Mouse (Mus musculus): ENCODE data around the gene Card6. TPM values are rescaled to one million over a fixed set of nuclear protein-coding genes. Genes with fewer than 3 reads are reported as not detected.

Gene Card6
- polyA plus RNA-seq, 1 experiment from 2014 or later, result 1.4 TPM

DNA sequence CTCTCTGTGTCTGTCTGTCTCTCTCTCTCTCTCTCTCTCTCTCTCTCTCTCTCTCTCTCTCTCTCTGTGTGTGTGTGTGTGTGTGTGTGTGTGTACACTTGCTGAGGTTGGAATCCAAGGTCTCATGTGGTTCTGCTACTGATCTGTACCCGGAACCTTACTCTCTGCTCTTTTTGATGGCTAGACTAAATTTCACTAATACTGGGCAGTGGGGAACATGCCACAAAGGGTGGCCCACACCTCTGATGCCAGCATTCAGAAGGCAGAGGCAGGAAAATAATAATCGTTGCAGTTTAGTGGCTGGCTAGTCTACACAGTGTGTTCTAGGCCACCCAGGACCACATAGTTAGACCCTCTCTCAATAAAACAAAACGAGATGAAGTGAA, 309 bp upstream of the Card6 start:
- no peak overlapping the region for H3K9ac ChIP-seq (ENCODE audit: low read length)
- peak; percentile 41 for DNase-seq (ENCODE audit: low spot score)
- no peak overlapping the region for H3K4me3 ChIP-seq (ENCODE audit: low read depth, low read length)
- no peaks in the 10 kb centered on the region for H3K27me3 ChIP-seq (replicated peaks; ENCODE audit: control insufficient read depth, insufficient read depth, low read length)
- 80% methylated on average over 3 of the region's 3 CpGs for WGBS
- H3K4me2 ChIP-seq (ENCODE audit: low read length), result peak overlapping the region; percentile 40
- H3K9me3 ChIP-seq (ENCODE audit: control insufficient read depth, low read length), result no peaks in the 10 kb centered on the region
- H3K4me1 ChIP-seq (replicated peaks; ENCODE audit: control insufficient read depth, insufficient read depth, low read length), result no peaks in the 10 kb centered on the region
- no peaks in the 10 kb centered on the region for H3K36me3 ChIP-seq (ENCODE audit: control insufficient read depth, insufficient read depth, low read length)
- no peak for ATAC-seq (replicated peaks; ENCODE audit: low FRiP score, low TSS enrichment, low read depth)
- H3K27ac ChIP-seq (ENCODE audit: low read depth), result no peak overlapping the region

DNA sequence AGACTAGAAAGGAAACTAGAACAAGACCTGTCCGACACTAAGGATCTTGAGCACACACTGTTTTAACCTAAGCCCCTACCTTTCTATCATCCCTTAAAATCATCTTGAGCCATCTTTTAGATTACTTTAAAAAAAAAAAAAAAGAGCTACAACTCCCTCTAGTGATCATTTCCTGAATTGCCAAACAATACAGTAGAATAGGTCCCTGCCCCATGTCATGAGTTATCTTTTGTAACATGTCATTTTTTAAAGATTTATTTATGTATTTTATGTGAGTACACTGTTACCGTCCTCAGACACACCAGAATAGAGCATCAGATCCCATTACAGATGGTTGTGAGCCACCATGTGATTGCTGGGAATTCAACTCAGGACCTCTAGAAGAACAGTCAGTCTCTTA, 2.0 kb downstream of the Card6 start:
- no peak for ATAC-seq (replicated peaks; ENCODE audit: low FRiP score, low TSS enrichment, low read depth)
- Histone ChIP-seq H3K27ac (ENCODE audit: low read depth) (no peak overlapping the region), H3K9ac (ENCODE audit: low read length) (no peak overlapping the region), H3K4me1 (replicated peaks; ENCODE audit: control insufficient read depth, insufficient read depth, low read length) (no peaks in the 10 kb centered on the region), H3K4me3 (ENCODE audit: low read depth, low read length) (no peak overlapping the region), H3K36me3 (ENCODE audit: control insufficient read depth, insufficient read depth, low read length) (no peaks in the 10 kb centered on the region), H3K9me3 (ENCODE audit: control insufficient read depth, low read length) (no peaks in the 10 kb centered on the region), H3K4me2 (ENCODE audit: low read length) (no peak overlapping the region), H3K27me3 (replicated peaks; ENCODE audit: control insufficient read depth, insufficient read depth, low read length) (no peaks in the 10 kb centered on the region)
- WGBS, result 50% methylated on average over 2 of the region's 2 CpGs
- DNase-seq (ENCODE audit: low spot score), result no peak

DNA sequence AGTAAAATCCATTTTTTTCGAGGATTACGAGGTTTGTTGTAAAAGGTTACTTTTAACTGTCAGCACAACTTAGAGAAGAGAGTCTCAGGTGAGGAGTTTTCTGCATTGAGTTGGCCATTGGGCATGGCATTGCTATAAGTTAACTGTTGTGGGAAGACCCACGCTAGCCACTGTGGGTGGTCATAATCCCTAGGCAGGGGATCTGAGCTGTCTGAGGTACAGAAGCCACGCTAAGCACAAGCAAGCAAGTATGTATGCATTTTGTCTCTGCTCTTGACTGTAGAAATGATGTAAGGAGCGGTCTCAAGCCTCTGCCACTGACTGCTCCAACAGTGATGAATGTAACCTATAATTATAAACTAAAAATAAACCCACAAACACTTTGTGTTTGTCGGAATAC, 2.4 kb downstream of the Card6 start:
- DNase-seq (ENCODE audit: low spot score), result no peak
- no peaks in the 10 kb centered on the region for H3K27me3 ChIP-seq (replicated peaks; ENCODE audit: control insufficient read depth, insufficient read depth, low read length)
- no peak overlapping the region for H3K27ac ChIP-seq (ENCODE audit: low read depth)
- H3K9me3 ChIP-seq (ENCODE audit: control insufficient read depth, low read length), result no peaks in the 10 kb centered on the region
- WGBS, result 85% methylated on average over 6 of the region's 6 CpGs
- no peaks in the 10 kb centered on the region for H3K4me1 ChIP-seq (replicated peaks; ENCODE audit: control insufficient read depth, insufficient read depth, low read length)
- ATAC-seq (replicated peaks; ENCODE audit: low FRiP score, low TSS enrichment, low read depth), result no peak
- no peak overlapping the region for H3K4me2 ChIP-seq (ENCODE audit: low read length)
- no peaks in the 10 kb centered on the region for H3K36me3 ChIP-seq (ENCODE audit: control insufficient read depth, insufficient read depth, low read length)
- no peak overlapping the region for H3K9ac ChIP-seq (ENCODE audit: low read length)
- no peak overlapping the region for H3K4me3 ChIP-seq (ENCODE audit: low read depth, low read length)

DNA sequence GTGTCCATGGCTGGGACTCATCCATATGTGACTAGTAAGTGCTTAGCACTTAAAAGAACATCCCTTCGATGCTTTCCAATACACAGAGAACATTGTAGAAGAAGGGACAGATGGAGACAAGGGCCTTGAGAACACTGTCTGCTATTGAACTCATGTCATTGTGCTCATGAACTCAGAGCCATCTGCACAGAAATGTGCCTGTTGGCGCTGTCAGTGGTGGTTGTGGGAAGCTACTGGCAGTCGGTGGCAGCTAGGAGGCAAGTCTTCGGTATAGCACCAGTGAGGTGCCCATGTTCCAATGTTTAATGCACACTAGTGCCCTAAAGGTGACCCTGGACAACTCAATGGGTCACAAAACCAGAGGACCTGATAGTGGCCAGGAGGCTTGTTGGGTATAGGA, 6.0 kb downstream of the Card6 start:
- Histone ChIP-seq H3K4me2 (ENCODE audit: low read length) (no peak overlapping the region), H3K27ac (ENCODE audit: low read depth) (no peak overlapping the region), H3K4me1 (replicated peaks; ENCODE audit: control insufficient read depth, insufficient read depth, low read length) (no peaks in the 10 kb centered on the region), H3K4me3 (ENCODE audit: low read depth, low read length) (no peak overlapping the region), H3K36me3 (ENCODE audit: control insufficient read depth, insufficient read depth, low read length) (no peaks in the 10 kb centered on the region), H3K9ac (ENCODE audit: low read length) (no peak overlapping the region), H3K27me3 (replicated peaks; ENCODE audit: control insufficient read depth, insufficient read depth, low read length) (no peaks in the 10 kb centered on the region), H3K9me3 (ENCODE audit: control insufficient read depth, low read length) (no peaks in the 10 kb centered on the region)
- 95% methylated on average over 4 of the region's 4 CpGs for WGBS
- ATAC-seq (replicated peaks; ENCODE audit: low FRiP score, low TSS enrichment, low read depth) (no peak), DNase-seq (ENCODE audit: low spot score) (no peak)

DNA sequence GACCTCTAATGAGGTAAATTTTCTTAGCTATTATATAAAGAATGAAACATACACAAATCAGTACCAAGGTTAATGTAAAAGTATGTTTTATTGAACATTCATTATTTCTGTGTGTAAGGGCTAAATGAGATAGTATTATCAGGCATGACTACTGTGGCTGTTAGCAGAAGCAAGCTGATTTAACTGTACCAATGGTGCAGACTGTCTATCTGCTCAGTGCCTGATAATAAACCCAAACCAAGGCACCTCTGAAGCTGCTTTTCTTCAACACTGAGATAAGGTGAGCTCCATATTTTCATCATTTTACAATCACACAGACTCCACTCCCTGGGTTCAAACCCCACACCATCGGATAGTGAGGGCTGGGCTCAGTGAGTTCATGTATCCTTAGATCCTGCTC, 11.0 kb downstream of the Card6 start:
- Histone ChIP-seq H3K27me3 (replicated peaks; ENCODE audit: control insufficient read depth, insufficient read depth, low read length) (no peaks in the 10 kb centered on the region), H3K4me3 (ENCODE audit: low read depth, low read length) (no peak overlapping the region), H3K4me2 (ENCODE audit: low read length) (no peak overlapping the region), H3K36me3 (ENCODE audit: control insufficient read depth, insufficient read depth, low read length) (no peaks in the 10 kb centered on the region), H3K9me3 (ENCODE audit: control insufficient read depth, low read length) (no peaks in the 10 kb centered on the region), H3K4me1 (replicated peaks; ENCODE audit: control insufficient read depth, insufficient read depth, low read length) (no peaks in the 10 kb centered on the region), H3K9ac (ENCODE audit: low read length) (no peak overlapping the region), H3K27ac (ENCODE audit: low read depth) (no peak overlapping the region)
- no peak for ATAC-seq (replicated peaks; ENCODE audit: low FRiP score, low TSS enrichment, low read depth)
- no peak for DNase-seq (ENCODE audit: low spot score)
- WGBS, result 86% methylated on average over 1 of the region's 1 CpGs

DNA sequence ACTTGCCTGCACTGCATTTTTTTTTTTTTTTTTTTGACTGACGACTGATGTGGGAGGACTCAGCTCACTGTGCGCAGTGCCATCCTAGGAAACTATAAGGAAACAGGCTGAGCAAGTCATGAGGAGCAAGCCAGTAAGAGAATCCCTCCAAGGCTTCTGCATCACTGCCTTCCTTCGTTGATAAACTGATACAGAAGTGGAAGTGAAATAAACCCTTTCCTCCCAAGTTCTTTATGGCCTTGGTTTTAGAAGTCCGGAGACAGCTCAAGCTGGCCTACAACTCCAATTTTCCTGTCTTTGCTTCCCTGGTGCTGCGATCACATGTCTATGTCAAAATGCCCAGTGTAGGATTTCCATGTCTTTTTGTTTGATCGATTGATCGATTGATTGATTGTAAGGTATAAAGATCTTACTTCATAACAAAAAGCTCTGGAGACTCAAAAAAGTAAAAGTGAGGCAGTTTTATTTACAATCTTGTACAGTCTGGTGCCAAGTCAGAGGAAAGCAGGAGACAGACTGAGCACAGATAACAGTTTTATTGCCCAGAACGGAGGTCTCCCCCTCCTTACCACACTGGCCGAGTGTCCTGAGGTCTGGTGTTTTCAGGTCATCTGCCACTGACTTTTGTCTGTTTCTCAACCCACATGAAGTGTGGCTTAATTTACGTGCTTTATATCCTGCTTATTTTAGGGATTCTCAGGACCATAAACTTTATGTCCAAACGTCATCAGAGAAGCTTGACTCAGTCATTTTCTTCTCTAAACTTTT, 12.6 kb downstream of the Card6 start:
- DNase-seq (ENCODE audit: low spot score), result no peak
- H3K9ac ChIP-seq (ENCODE audit: low read length), result no peak overlapping the region
- H3K36me3 ChIP-seq (ENCODE audit: control insufficient read depth, insufficient read depth, low read length), result no peaks in the 10 kb centered on the region
- H3K27ac ChIP-seq (ENCODE audit: low read depth), result no peak overlapping the region
- WGBS, result 71% methylated on average over 11 of the region's 11 CpGs
- no peak for ATAC-seq (replicated peaks; ENCODE audit: low FRiP score, low TSS enrichment, low read depth)
- H3K27me3 ChIP-seq (replicated peaks; ENCODE audit: control insufficient read depth, insufficient read depth, low read length), result no peaks in the 10 kb centered on the region
- H3K4me3 ChIP-seq (ENCODE audit: low read depth, low read length), result no peak overlapping the region
- no peak overlapping the region for H3K4me2 ChIP-seq (ENCODE audit: low read length)
- no peaks in the 10 kb centered on the region for H3K9me3 ChIP-seq (ENCODE audit: control insufficient read depth, low read length)
- no peaks in the 10 kb centered on the region for H3K4me1 ChIP-seq (replicated peaks; ENCODE audit: control insufficient read depth, insufficient read depth, low read length)

DNA sequence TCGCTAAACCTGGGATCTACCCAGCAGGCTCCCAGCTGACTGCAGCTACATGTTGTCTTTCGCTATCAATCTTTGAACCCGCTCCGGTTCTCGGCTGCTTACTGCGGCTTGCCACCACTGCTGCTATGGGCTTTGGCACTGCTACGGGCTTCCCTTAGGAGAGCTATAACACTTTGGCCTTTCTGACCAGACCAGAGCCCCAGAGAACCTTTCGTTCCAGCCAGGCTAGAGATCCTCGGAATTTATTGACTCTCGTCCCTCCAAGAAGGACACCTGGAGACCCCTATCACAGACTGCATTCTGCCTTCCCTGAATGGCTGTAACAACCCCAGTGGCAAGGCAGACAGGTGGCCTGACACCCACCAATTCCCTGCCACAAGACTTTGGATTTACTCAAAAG, 18.2 kb downstream of the Card6 start:
- Histone ChIP-seq H3K4me2 (ENCODE audit: low read length) (no peak overlapping the region), H3K27me3 (replicated peaks; ENCODE audit: control insufficient read depth, insufficient read depth, low read length) (no peaks in the 10 kb centered on the region), H3K4me3 (ENCODE audit: low read depth, low read length) (no peak overlapping the region), H3K36me3 (ENCODE audit: control insufficient read depth, insufficient read depth, low read length) (no peaks in the 10 kb centered on the region), H3K9ac (ENCODE audit: low read length) (no peak overlapping the region), H3K9me3 (ENCODE audit: control insufficient read depth, low read length) (no peaks in the 10 kb centered on the region), H3K27ac (ENCODE audit: low read depth) (no peak overlapping the region), H3K4me1 (replicated peaks; ENCODE audit: control insufficient read depth, insufficient read depth, low read length) (no peaks in the 10 kb centered on the region)
- no peak for DNase-seq (ENCODE audit: low spot score)
- no peak for ATAC-seq (replicated peaks; ENCODE audit: low FRiP score, low TSS enrichment, low read depth)
- WGBS, result 87% methylated on average over 10 of the region's 10 CpGs

DNA sequence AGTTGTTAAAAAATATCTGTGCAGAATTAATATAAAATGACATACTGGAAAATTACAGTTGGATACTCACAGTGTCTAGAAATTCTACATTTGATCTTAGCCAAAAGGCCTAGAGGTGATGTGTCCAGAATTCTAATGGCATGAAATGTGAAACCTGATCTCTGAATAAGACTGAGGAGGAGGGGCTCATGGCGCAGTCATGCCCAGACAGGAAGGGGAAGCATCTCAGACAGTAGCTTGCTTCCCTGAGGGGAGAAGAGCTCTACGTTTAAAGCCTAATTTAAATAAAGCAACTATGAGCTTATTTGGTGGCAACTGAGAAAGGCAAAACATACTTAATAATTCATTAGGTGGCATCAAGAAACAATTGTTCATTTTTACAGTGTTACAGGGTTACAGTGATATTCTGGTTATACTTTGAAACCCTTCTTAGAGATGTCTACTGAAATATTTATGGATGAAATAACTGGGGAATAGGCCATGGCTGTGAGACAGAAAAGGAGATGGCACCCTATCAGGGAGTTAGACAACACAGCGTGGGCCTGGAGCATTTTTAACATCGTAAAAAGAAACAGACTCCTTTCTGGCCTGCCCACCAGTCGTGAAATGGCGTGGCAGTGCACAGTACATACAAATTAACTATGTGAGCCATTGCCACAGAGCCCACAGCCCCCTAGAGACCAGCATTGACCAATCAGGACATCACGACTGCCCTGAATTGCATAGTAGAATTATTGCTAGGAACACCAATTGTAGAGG, 19.3 kb downstream of the Card6 start:
- no peak overlapping the region for H3K27ac ChIP-seq (ENCODE audit: low read depth)
- no peaks in the 10 kb centered on the region for H3K36me3 ChIP-seq (ENCODE audit: control insufficient read depth, insufficient read depth, low read length)
- WGBS, result 63% methylated on average over 7 of the region's 7 CpGs
- no peaks in the 10 kb centered on the region for H3K4me1 ChIP-seq (replicated peaks; ENCODE audit: control insufficient read depth, insufficient read depth, low read length)
- ATAC-seq (replicated peaks; ENCODE audit: low FRiP score, low TSS enrichment, low read depth), result no peak
- no peak overlapping the region for H3K9ac ChIP-seq (ENCODE audit: low read length)
- H3K4me2 ChIP-seq (ENCODE audit: low read length), result no peak overlapping the region
- H3K4me3 ChIP-seq (ENCODE audit: low read depth, low read length), result no peak overlapping the region
- H3K9me3 ChIP-seq (ENCODE audit: control insufficient read depth, low read length), result no peaks in the 10 kb centered on the region
- H3K27me3 ChIP-seq (replicated peaks; ENCODE audit: control insufficient read depth, insufficient read depth, low read length), result no peaks in the 10 kb centered on the region
- DNase-seq (ENCODE audit: low spot score), result no peak

DNA sequence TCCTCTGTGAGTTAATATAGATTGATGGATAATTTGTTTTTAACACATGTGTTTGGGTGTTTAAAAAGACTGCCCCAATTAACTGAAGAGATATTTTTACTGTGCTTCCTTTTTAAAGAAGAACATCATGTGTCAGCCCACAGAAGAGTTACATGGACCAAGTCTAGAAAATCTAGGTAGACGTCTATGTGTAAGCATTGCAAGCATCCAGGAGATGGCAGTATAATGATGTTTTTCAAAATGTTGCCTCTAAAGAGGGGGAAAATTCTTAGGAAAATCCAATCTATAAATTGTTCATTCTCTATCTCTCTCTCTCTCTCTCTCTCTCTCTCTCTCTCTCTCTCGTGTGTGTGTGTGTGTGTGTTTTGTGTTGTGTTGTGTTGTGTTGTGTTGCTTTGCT, 22.2 kb downstream of the Card6 start:
- DNase-seq (ENCODE audit: low spot score), result no peak
- no peak for ATAC-seq (replicated peaks; ENCODE audit: low FRiP score, low TSS enrichment, low read depth)
- Histone ChIP-seq H3K4me1 (replicated peaks; ENCODE audit: control insufficient read depth, insufficient read depth, low read length) (no peaks in the 10 kb centered on the region), H3K4me3 (ENCODE audit: low read depth, low read length) (no peak overlapping the region), H3K9ac (ENCODE audit: low read length) (no peak overlapping the region), H3K27ac (ENCODE audit: low read depth) (no peak overlapping the region), H3K36me3 (ENCODE audit: control insufficient read depth, insufficient read depth, low read length) (no peaks in the 10 kb centered on the region), H3K27me3 (replicated peaks; ENCODE audit: control insufficient read depth, insufficient read depth, low read length) (no peaks in the 10 kb centered on the region), H3K4me2 (ENCODE audit: low read length) (no peak overlapping the region), H3K9me3 (ENCODE audit: control insufficient read depth, low read length) (no peaks in the 10 kb centered on the region)
- WGBS, result 11% methylated on average over 2 of the region's 2 CpGs
